In the genomic region with DNA sequence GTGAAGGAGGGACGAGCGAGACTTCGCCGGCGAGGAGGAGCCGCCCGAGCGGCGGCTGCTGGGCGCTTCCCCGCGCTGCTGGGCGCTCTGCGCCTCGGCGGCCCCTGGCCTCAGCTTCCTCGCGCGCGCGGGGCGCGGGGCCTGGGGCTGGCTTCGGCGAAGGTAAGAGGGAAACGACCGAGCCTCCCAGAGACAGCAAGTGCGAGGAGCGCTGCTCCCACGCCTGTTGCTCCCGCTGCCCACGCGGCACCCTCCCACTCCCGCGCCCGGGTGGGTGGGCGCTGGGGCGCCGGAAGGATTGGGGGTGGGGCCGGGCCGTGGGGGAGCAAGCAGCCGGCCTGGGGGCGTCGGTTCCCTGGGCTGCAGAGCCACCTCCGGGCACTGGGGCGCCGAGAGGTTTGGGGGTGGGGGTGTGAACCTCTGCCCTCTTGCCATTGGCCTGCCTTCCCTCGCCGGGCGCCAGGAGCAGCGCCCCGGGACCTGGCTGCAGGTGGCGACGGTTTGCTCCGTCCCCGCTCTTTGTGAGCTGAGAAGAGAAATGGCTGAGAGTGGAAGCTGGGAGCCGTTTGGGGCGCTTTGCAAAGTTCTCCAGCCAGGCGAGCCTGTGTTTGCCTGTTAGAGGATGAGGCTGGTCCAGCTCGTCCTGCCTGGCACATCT, we compare ENCODE assay signal across 7 mouse cellular contexts. TPM values are rescaled to one million over a fixed set of nuclear protein-coding genes. Genes with fewer than 3 reads are reported as not detected.
DNase-seq lines count a peak whose midpoint lies in the region; ATAC-seq and TF ChIP-seq lines count a peak whose summit lies in the region.

No protein-coding gene starts in this region.

- no peak for TF ChIP-seq POLR2A in embryonic fibroblast, embryonic 13.5 days (IDR thresholded peaks at IDR 0.05; ENCODE audit: low read depth, low read length)
- peak; percentile 13; the same call in 1 of the 2 replicates for TF ChIP-seq POLR2A in testis, adult 2 months (IDR thresholded peaks at IDR 0.05; ENCODE audit: control insufficient read depth, low read depth, low read length)

- H3K27ac ChIP-seq in embryonic fibroblast, embryonic 13.5 days (ENCODE audit: insufficient read depth, low read length) = no peak overlapping the region
- peak overlapping the region; percentile 89 for H3K27ac ChIP-seq in hindbrain, embryonic 10.5 days
- H3K27ac ChIP-seq in midbrain, embryonic 14.5 days (replicated peaks; ENCODE audit: low read depth, low read length) = peak overlapping the region; percentile 85
- H3K27ac ChIP-seq in testis, adult 2 months (ENCODE audit: control insufficient read depth, insufficient read depth, low read depth, low read length) = peak overlapping the region; percentile 76

- no peaks in the 10 kb centered on the region for H3K9me3 ChIP-seq in hindbrain, embryonic 10.5 days
- H3K9me3 ChIP-seq in midbrain, embryonic 14.5 days (ENCODE audit: control insufficient read depth, low read length) = no peaks in the 10 kb centered on the region

- H3K4me2 ChIP-seq in midbrain, embryonic 14.5 days (ENCODE audit: low read length) = peak overlapping the region; percentile 94

- H3K9ac ChIP-seq in midbrain, embryonic 14.5 days (replicated peaks; ENCODE audit: low read length) = peak overlapping the region; percentile 85

- H3K4me3 ChIP-seq in embryonic fibroblast, embryonic 13.5 days (ENCODE audit: insufficient read depth, low read length) = peak overlapping the region; percentile 24; the same call in 1 of the 2 replicates
- peak overlapping the region; percentile 80 for H3K4me3 ChIP-seq in hindbrain, embryonic 10.5 days
- peak overlapping the region; percentile 66 for H3K4me3 ChIP-seq in midbrain, embryonic 14.5 days (replicated peaks; ENCODE audit: low read depth, low read length)
- peak overlapping the region; percentile 84 for H3K4me3 ChIP-seq in testis, adult 2 months (ENCODE audit: control insufficient read depth, low read depth, low read length)

- peaks cover 82% of the 10 kb centered on the region for H3K27me3 ChIP-seq in hindbrain, embryonic 10.5 days (ENCODE audit: insufficient read depth, poor library complexity, severe bottlenecking)
- H3K27me3 ChIP-seq in midbrain, embryonic 14.5 days (ENCODE audit: control insufficient read depth, insufficient read depth, low read length) = no peaks in the 10 kb centered on the region; the same call in 1 of the 2 replicates
- H3K27me3 ChIP-seq in testis, adult 2 months (ENCODE audit: control insufficient read depth, insufficient read depth, low read length) = no peaks in the 10 kb centered on the region

- no peak for TF ChIP-seq CTCF in embryonic fibroblast, embryonic 13.5 days (IDR thresholded peaks at IDR 0.05; ENCODE audit: borderline replicate concordance, insufficient read depth, low read length)
- no peak for TF ChIP-seq CTCF in testis, adult 2 months (IDR thresholded peaks at IDR 0.05; ENCODE audit: control insufficient read depth, insufficient read depth, insufficient replicate concordance, low read depth, low read length)

- DNase-seq in R1 (ENCODE audit: low read depth, low spot score) = peak; percentile 41
- DNase-seq in adrenal gland, postnatal 14 days = peak; percentile 50
- peak; percentile 64 for DNase-seq in hindbrain, embryonic 10.5 days (ENCODE audit: low spot score)
- DNase-seq in left cerebral cortex, postnatal 25 days (ENCODE audit: low spot score in 2 of 2) = peak; percentile 36 to 42
- peak; percentile 77 for DNase-seq in midbrain, embryonic 14.5 days

- intact Hi-C loops in left cerebral cortex, postnatal 25 days (cut with DNase I) = loop anchor here (5.0 kb wide), 4 partner anchors 65 to 300 kb away; no protein-coding TSS in a partner anchor

- H3K4me1 ChIP-seq in embryonic fibroblast, embryonic 13.5 days (ENCODE audit: control insufficient read depth, insufficient read depth, low read length) = no peaks in the 10 kb centered on the region
- H3K4me1 ChIP-seq in hindbrain, embryonic 10.5 days (replicated peaks) = peaks cover 34% of the 10 kb centered on the region
- H3K4me1 ChIP-seq in midbrain, embryonic 14.5 days (ENCODE audit: control insufficient read depth, insufficient read depth, low read length) = peaks cover 23% of the 10 kb centered on the region; the same call in 1 of the 2 replicates
- H3K4me1 ChIP-seq in testis, adult 2 months (ENCODE audit: control insufficient read depth, insufficient read depth, low read length) = peaks cover 9% of the 10 kb centered on the region

- no peaks in the 10 kb centered on the region for H3K36me3 ChIP-seq in hindbrain, embryonic 10.5 days
- no peaks in the 10 kb centered on the region for H3K36me3 ChIP-seq in midbrain, embryonic 14.5 days (ENCODE audit: control insufficient read depth, insufficient read depth, low read length)
- H3K36me3 ChIP-seq in testis, adult 2 months (ENCODE audit: control insufficient read depth, insufficient read depth, low read length) = no peaks in the 10 kb centered on the region

- peak; percentile 59 for ATAC-seq in midbrain, embryonic 14.5 days (ENCODE audit: low FRiP score, low TSS enrichment)

- under 1% methylated on average over 60 of the region's 60 CpGs for WGBS in hindbrain, embryonic 10.5 days
- under 1% methylated on average over 47 of the region's 60 CpGs for WGBS in midbrain, embryonic 14.5 days

RNA-seq across cellular contexts. Expression of gene Kcnd3, which starts 0.6 kb away (rescaled TPM):
- 4.5 and 5.4 TPM in 2 replicates for total RNA-seq in adrenal gland, postnatal 14 days (2021)
- 0.25 and 0.32 TPM in 2 replicates for polyA plus RNA-seq in embryonic fibroblast, embryonic 13.5 days (2011; ENCODE audit: insufficient read length, low read depth, missing spikeins)
- polyA plus RNA-seq in hindbrain, embryonic 10.5 days (2016; fragmentation: Nextera tagmentation; extraction: Ambion mirVana) = 0.58 and 0.90 TPM in 2 replicates
- 10 to 100 TPM; 49.4 to 55.7 TPM for total RNA-seq in left cerebral cortex, postnatal 25 days (2021)
- 13.2 and 15.9 TPM in 2 replicates for polyA plus RNA-seq in midbrain, embryonic 14.5 days (2014; fragmentation: Nextera tagmentation; extraction: Ambion mirVana)
- polyA plus RNA-seq in testis, adult 2 months (2012; rRNA removed) = 3.6 and 4.6 TPM in 2 replicates

Comparison
In these comparisons a context has a peak if more than half of its experiments do, and no peak if none do; other contexts are left out.
1. H3K4me3 ChIP-seq: peak in every context shown above with its lines; median percentile 84 in testis, adult 2 months; 80 in hindbrain, embryonic 10.5 days; 66 in midbrain, embryonic 14.5 days; 24 in embryonic fibroblast, embryonic 13.5 days.